Mouse (Mus musculus) E14TG2a.4 (cell line): ENCODE measurements around the gene Rcor2.

Source experiments
- CTCF ChIP-seq: conservative IDR thresholded peaks from 2 replicates; pipeline ENCODE4 v1.5.1; 2014; ENCODE audit warnings: low read length
- NANOG ChIP-seq: IDR thresholded peaks from 2 replicates; pipeline ENCODE4 v1.6.1; 2014; ENCODE audit warnings: borderline replicate concordance, low read length, mixed read lengths
- POU5F1 ChIP-seq: IDR thresholded peaks from 2 replicates; pipeline ENCODE4 v1.6.1; 2014; ENCODE audit warnings: low read length, borderline replicate concordance

- TF ChIP-seq CTCF (no peak), NANOG (no peak), POU5F1 (no peak)
Observed at GRCm38 (mm10) chr19:7225096-7225690, 41.9 kb upstream of the Rcor2 start.
